In the genomic region with DNA sequence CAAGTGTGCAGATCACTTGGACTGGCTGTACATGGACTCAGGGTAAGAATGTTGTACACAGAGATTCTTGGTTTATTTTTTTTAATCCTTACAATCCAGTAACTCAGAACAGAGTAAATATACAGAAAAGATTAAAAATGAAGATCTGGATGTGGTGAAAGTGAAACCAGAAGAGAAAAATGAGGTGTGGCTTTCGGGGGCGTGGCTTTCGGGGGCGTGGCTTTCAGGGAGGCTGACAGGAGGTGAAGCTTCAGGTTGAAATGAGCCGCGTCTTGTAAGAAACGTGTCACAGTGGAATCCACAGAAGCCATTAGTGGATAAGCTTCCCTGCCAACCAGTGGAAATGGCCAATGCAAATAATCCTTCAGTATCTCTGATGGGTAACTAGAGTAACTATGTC, we compare ENCODE assay signal across 13 mouse cellular contexts. TPM values are rescaled to one million over a fixed set of nuclear protein-coding genes. Genes with fewer than 3 reads are reported as not detected.
DNase-seq lines count a peak whose midpoint lies in the region; ATAC-seq and TF ChIP-seq lines count a peak whose summit lies in the region.
"Had no signal": no experiment of that assay in that cellular context is flagged by ENCODE, and none has a peak within 500 bp of the region (broad histone marks: within the 10 kb centered on the region; RNA-seq: fewer than 3 reads in every experiment).

No protein-coding gene starts in this region.

- H3K9me3 ChIP-seq in midbrain, postnatal 0 days (ENCODE audit: low read length), result no peaks in the 10 kb centered on the region
- H3K9me3 ChIP-seq in hindbrain, embryonic 16.5 days (ENCODE audit: control insufficient read depth, low read length), result no peaks in the 10 kb centered on the region
- H3K9me3 ChIP-seq: embryonic facial prominence, embryonic 10.5 days; limb, embryonic 13.5 days; midbrain, embryonic 12.5 days had no signal

- peaks cover 14% of the 10 kb centered on the region for H3K36me3 ChIP-seq in midbrain, postnatal 0 days (ENCODE audit: insufficient read depth, low read length)
- H3K36me3 ChIP-seq in hindbrain, embryonic 16.5 days (ENCODE audit: control insufficient read depth, insufficient read depth, low read length), result peaks cover 13% of the 10 kb centered on the region

- H3K27ac ChIP-seq in midbrain, postnatal 0 days (ENCODE audit: low read depth, low read length), result no peak overlapping the region
- no peak overlapping the region for H3K27ac ChIP-seq in hindbrain, embryonic 16.5 days (ENCODE audit: low read depth, low read length)
- H3K27ac ChIP-seq: embryonic facial prominence, embryonic 10.5 days; limb, embryonic 13.5 days; midbrain, embryonic 12.5 days had no signal

- no peak for ATAC-seq in midbrain, postnatal 0 days (ENCODE audit: low FRiP score)
- ATAC-seq in hindbrain, embryonic 16.5 days, result no peak

- H3K4me2 ChIP-seq in midbrain, postnatal 0 days (ENCODE audit: low read depth, low read length, poor library complexity, severe bottlenecking), result no peak overlapping the region
- no peak overlapping the region for H3K4me2 ChIP-seq in hindbrain, embryonic 16.5 days (ENCODE audit: low read length)
- H3K4me2 ChIP-seq: limb, embryonic 13.5 days; midbrain, embryonic 12.5 days had no signal

- no peaks in the 10 kb centered on the region for H3K27me3 ChIP-seq in midbrain, postnatal 0 days (ENCODE audit: insufficient read depth, low read length)
- H3K27me3 ChIP-seq in hindbrain, embryonic 16.5 days (replicated peaks; ENCODE audit: control insufficient read depth, insufficient read depth, low read length), result no peaks in the 10 kb centered on the region
- H3K27me3 ChIP-seq: limb, embryonic 13.5 days; midbrain, embryonic 12.5 days had no signal

- H3K4me1 ChIP-seq in midbrain, postnatal 0 days (ENCODE audit: insufficient read depth, low read length), result no peaks in the 10 kb centered on the region
- no peaks in the 10 kb centered on the region; the same call in 1 of the 2 replicates for H3K4me1 ChIP-seq in hindbrain, embryonic 16.5 days (ENCODE audit: control insufficient read depth, insufficient read depth, low read depth, low read length)
- H3K4me1 ChIP-seq: embryonic facial prominence, embryonic 10.5 days; limb, embryonic 13.5 days; midbrain, embryonic 12.5 days had no signal

- H3K4me3 ChIP-seq in midbrain, postnatal 0 days (ENCODE audit: low read depth, low read length), result no peak overlapping the region
- no peak overlapping the region for H3K4me3 ChIP-seq in hindbrain, embryonic 16.5 days (ENCODE audit: low read length)
- H3K4me3 ChIP-seq: embryonic facial prominence, embryonic 10.5 days; limb, embryonic 13.5 days; midbrain, embryonic 12.5 days had no signal

- H3K9ac ChIP-seq in midbrain, postnatal 0 days (replicated peaks; ENCODE audit: low read length, poor library complexity, severe bottlenecking), result no peak overlapping the region
- H3K9ac ChIP-seq in hindbrain, embryonic 16.5 days (ENCODE audit: low read depth, low read length), result no peak overlapping the region
- H3K9ac ChIP-seq: limb, embryonic 13.5 days; midbrain, embryonic 12.5 days had no signal

- WGBS in midbrain, postnatal 0 days, result 85% methylated on average over 7 of the region's 7 CpGs
- WGBS in hindbrain, embryonic 16.5 days, result 81% methylated on average over 7 of the region's 7 CpGs

- peak; percentile 7 for DNase-seq in lung, postnatal 36 days
- no peak for DNase-seq in lung, adult 18-20 months
- peak; percentile 38 for DNase-seq in ZHBTc4 (ENCODE audit: low read depth, low spot score)
- peak; percentile 73 for DNase-seq in liver
- DNase-seq in spleen, postnatal 10 days (ENCODE audit: low spot score in 2 of 2), result peak; percentile 19 to 76
- no peak for DNase-seq in midbrain, postnatal 0 days (ENCODE audit: low spot score)
- no peak for DNase-seq in retina, embryonic 14.5 days (ENCODE audit: low spot score)
- DNase-seq: cerebellum, adult 11-12 months; heart, adult 11 months had no signal

- no peak for TF ChIP-seq CTCF in midbrain, postnatal 0 days (IDR thresholded peaks at IDR 0.05)

RNA-seq across cellular contexts. Expression of gene Ecd, which starts 7.1 kb away (rescaled TPM):
- 39.6 and 42.6 TPM in 2 replicates for total RNA-seq in midbrain, postnatal 0 days (2014; rRNA removed)
- 36.3 TPM in 2 replicates for polyA plus RNA-seq in midbrain, postnatal 0 days (2015; fragmentation: Nextera tagmentation; extraction: Ambion mirVana)
- 46.5 and 52.5 TPM in 2 replicates for polyA plus RNA-seq in hindbrain, embryonic 16.5 days (2015; fragmentation: Nextera tagmentation; extraction: Ambion mirVana)

RNA-seq across cellular contexts. Expression of gene Fam149b, which starts 7.1 kb away (rescaled TPM):
- 61.5 and 70.3 TPM in 2 replicates for total RNA-seq in midbrain, postnatal 0 days (2014; rRNA removed)
- polyA plus RNA-seq in midbrain, postnatal 0 days (2015; fragmentation: Nextera tagmentation; extraction: Ambion mirVana), result 24.4 and 25.4 TPM in 2 replicates
- polyA plus RNA-seq in hindbrain, embryonic 16.5 days (2015; fragmentation: Nextera tagmentation; extraction: Ambion mirVana), result 40.1 and 40.4 TPM in 2 replicates

RNA-seq across cellular contexts. Expression of gene Nudt13, which starts 46.4 kb away (rescaled TPM):
- total RNA-seq in midbrain, postnatal 0 days (2014; rRNA removed), result 6.9 and 16.2 TPM in 2 replicates
- 11.8 and 12.0 TPM in 2 replicates for polyA plus RNA-seq in midbrain, postnatal 0 days (2015; fragmentation: Nextera tagmentation; extraction: Ambion mirVana)
- 15.8 and 16.4 TPM in 2 replicates for polyA plus RNA-seq in hindbrain, embryonic 16.5 days (2015; fragmentation: Nextera tagmentation; extraction: Ambion mirVana)

RNA-seq across cellular contexts. Expression of gene Dnajc9, which starts 47.8 kb away (rescaled TPM):
- total RNA-seq in midbrain, postnatal 0 days (2014; rRNA removed), result 47.8 and 51.0 TPM in 2 replicates
- polyA plus RNA-seq in midbrain, postnatal 0 days (2015; fragmentation: Nextera tagmentation; extraction: Ambion mirVana), result 96.3 and 98.7 TPM in 2 replicates
- 129 and 131 TPM in 2 replicates for polyA plus RNA-seq in hindbrain, embryonic 16.5 days (2015; fragmentation: Nextera tagmentation; extraction: Ambion mirVana)

RNA-seq across cellular contexts. Expression of gene Mrps16, which starts 52.6 kb away (rescaled TPM):
- 28.2 and 36.2 TPM in 2 replicates for total RNA-seq in midbrain, postnatal 0 days (2014; rRNA removed)
- 66.2 and 71.7 TPM in 2 replicates for polyA plus RNA-seq in midbrain, postnatal 0 days (2015; fragmentation: Nextera tagmentation; extraction: Ambion mirVana)
- polyA plus RNA-seq in hindbrain, embryonic 16.5 days (2015; fragmentation: Nextera tagmentation; extraction: Ambion mirVana), result 64.7 and 68.0 TPM in 2 replicates

Comparison
In these comparisons a context has a peak if more than half of its experiments do, and no peak if none do; other contexts are left out.
1. DNase-seq: peak in lung, postnatal 36 days (single experiment), ZHBTc4 (single experiment), liver (single experiment) and spleen, postnatal 10 days (2 of 2); none in lung, adult 18-20 months (0 of 2), midbrain, postnatal 0 days (single experiment) and retina, embryonic 14.5 days (single experiment).